Mouse (Mus musculus): ENCODE measurements around the gene Alpl. TPM values are rescaled to one million over a fixed set of nuclear protein-coding genes. Genes with fewer than 3 reads are reported as not detected.

Alpl gene
- polyA plus RNA-seq, 1 experiment = 20.7 TPM

DNA sequence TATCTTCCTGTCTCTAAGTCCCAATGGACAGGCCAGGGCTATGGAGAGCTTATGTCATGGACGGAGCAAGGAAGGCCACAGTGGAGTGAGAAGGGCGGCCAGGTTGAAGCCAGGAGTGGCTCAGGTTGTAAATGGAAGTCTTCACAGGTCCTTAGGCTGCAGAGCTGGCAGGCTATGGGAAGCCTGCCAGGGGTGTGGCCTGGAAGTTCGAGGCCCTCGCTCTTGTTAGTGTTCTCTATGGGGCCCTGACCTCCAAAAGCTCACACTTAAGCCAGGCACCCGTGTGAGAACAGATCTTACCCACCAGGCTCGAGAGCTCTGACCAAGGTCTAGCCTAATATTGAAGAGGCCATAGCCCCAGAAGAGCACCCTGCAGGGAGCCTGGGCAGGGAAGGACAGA lies 9.7 kb downstream of the Alpl start:
- Histone ChIP-seq H3K27ac (replicated peaks; ENCODE audit: low read depth, low read length) (no peak overlapping the region), H3K4me3 (ENCODE audit: insufficient read depth, low read depth, low read length) (no peak overlapping the region), H3K4me1 (ENCODE audit: control insufficient read depth, insufficient read depth, insufficient read length, low read length) (peaks cover 18% of the 10 kb centered on the region)

DNA sequence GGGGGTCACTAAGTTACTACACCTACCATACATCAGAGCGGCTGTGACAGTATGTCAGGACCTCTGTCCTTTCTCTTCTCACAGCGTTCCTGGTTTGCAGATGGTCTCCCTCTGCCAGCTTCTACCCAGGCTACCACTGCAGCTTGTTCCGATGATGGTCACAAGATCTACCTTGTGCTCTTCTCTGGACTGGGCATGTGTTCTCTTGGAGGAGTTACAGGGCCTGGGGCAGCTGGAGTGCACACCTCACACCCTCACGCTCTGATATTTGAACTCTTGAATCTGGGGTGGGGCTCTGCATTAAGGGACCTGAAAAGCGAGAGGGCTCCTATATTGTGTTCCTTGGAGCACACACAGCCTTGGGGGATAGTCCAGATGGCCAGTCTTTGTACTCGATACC lies 10.9 kb downstream of the Alpl start:
- no peak overlapping the region for H3K27ac ChIP-seq (replicated peaks; ENCODE audit: low read depth, low read length)
- no peak overlapping the region for H3K4me3 ChIP-seq (ENCODE audit: insufficient read depth, low read depth, low read length)
- H3K4me1 ChIP-seq (ENCODE audit: control insufficient read depth, insufficient read depth, insufficient read length, low read length) = peaks cover 18% of the 10 kb centered on the region

DNA sequence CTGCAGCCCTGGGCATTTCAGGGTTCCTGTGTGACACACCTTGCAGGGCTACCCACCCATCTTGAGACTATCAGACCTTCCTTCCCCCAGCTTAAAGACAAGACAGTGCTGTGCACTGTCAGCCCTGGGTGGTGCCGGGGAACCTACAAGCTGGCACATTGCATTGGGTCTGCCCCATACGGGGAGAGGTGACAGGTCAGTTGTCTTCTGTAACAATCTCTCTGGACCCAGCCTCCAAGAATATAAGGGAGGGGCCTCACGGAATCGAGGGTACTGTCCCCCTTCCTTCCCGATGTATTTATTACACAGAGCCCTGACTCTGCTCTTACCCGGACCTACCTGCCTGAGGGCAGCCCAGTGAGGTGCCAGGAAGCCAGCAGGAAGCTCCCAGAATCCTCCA lies 11.4 kb downstream of the Alpl start:
- no peak overlapping the region for H3K27ac ChIP-seq (replicated peaks; ENCODE audit: low read depth, low read length)
- H3K4me1 ChIP-seq (ENCODE audit: control insufficient read depth, insufficient read depth, insufficient read length, low read length) = peaks cover 18% of the 10 kb centered on the region
- no peak overlapping the region for H3K4me3 ChIP-seq (ENCODE audit: insufficient read depth, low read depth, low read length)

DNA sequence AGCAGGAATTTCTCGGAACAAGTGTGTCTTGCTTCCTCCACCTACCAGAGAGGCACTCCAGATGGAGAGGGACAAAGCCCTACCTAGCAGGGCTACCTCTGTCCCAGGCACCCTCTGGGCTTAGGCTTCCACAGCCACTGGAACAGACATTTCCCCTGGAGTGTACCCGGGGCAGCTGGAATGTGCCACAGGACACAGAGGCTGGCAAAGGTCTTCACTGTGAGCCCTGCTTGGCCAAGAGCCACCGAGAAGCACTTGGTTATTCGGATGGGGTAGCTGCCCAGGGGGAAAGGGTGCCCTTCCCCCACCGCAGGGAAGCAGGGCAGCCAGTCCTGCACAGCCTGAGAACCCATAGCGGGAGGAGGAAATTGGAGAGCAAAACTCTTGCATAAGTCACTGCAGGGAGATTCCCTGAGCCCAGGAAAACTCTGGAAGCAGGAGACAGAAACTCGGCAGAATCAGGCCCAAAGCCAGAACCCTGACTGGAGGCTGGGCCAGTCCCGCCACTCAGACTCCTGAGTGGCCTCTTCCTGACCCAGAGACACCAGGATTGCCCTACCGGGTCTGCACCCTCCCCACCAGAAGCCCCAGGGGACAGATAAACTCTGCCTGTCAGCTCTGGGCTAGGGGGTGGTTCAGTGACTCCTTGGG lies 12.5 kb downstream of the Alpl start:
- no peak overlapping the region for H3K4me3 ChIP-seq (ENCODE audit: insufficient read depth, low read depth, low read length)
- peaks cover 17% of the 10 kb centered on the region for H3K4me1 ChIP-seq (ENCODE audit: control insufficient read depth, insufficient read depth, insufficient read length, low read length)
- no peak overlapping the region for H3K27ac ChIP-seq (replicated peaks; ENCODE audit: low read depth, low read length)

DNA sequence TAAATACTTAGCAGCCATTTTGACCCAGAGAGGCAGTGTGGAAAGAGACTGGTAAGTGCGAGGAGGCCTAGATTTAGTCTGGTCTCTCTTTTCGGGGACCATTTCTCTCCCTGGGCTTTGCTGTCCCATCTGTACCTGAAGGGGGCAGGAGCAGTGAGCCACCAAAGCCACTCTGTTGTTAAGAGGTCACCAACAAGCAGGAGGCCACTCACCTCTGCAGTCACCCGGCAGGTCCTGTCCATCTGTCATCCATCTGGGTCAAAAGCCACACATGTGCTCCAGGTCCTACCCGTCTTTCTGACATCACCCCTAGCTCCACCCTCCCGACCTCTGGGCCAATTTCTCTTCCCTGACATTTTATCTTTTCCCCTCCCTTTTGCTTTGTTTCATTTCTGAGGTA lies 14.2 kb downstream of the Alpl start:
- Histone ChIP-seq H3K4me1 (ENCODE audit: control insufficient read depth, insufficient read depth, insufficient read length, low read length) (peaks cover 10% of the 10 kb centered on the region), H3K4me3 (ENCODE audit: insufficient read depth, low read depth, low read length) (no peak overlapping the region), H3K27ac (replicated peaks; ENCODE audit: low read depth, low read length) (no peak overlapping the region)

DNA sequence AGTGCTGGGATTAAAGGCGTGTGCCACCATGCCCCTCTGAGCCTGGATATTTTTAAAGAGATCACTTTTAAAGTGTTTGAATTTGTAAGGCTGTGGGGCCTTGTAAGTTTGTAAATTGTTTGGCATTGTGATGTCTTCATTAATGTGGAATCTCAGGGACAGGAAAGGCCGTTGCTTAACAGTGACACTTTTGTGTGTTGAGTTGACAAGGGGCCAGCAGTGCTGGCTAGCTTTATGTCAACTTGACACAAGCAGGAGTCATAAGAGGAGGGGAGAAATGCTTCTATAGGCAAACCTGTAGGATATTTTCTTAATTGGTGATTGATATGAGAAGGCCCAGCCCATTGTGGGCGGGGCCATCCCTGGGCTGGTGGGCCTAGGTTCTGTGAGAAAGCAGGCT lies 15.2 kb downstream of the Alpl start:
- Histone ChIP-seq H3K4me1 (ENCODE audit: control insufficient read depth, insufficient read depth, insufficient read length, low read length) (peaks cover 10% of the 10 kb centered on the region), H3K4me3 (ENCODE audit: insufficient read depth, low read depth, low read length) (no peak overlapping the region), H3K27ac (replicated peaks; ENCODE audit: low read depth, low read length) (no peak overlapping the region)

DNA sequence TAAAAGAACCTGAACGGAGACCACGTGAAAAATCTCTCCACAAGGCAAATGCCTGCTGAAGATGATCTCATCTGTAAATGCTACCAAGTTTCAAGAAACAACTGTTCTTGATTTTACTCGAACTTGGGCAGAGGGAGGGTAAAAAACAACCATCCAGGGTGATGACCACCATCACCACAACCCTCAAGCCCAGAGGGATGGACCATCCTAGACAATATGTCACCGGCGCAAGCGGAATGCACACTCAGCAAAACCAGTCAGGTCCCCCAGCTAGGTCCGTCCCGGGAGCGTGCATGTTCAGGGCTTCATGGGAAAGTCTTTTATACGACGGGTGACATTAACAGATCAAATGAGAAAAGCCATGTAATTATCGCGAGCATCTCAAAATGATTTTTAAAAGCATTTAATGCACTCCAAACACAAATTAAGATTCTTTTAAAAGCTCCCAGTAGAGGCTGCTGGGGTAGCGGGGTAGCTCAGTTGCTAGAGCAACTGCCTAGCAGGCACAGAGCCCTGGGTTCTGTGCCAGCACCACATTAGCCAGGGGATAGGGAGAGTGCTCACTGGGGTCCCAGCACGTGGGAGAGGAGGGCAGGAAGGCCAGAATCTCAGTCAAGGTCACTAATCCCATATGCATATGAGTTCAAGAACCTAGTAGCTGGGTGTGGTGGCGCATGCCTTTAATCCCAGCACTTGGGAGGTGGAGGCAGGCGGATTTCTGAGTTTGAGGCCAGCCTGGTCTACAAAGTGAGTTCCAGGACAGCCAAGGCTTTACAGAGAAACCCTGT lies 17.6 kb downstream of the Alpl start:
- Histone ChIP-seq H3K4me3 (ENCODE audit: insufficient read depth, low read depth, low read length) (no peak overlapping the region), H3K4me1 (ENCODE audit: control insufficient read depth, insufficient read depth, insufficient read length, low read length) (peaks cover 8% of the 10 kb centered on the region), H3K27ac (replicated peaks; ENCODE audit: low read depth, low read length) (no peak overlapping the region)

DNA sequence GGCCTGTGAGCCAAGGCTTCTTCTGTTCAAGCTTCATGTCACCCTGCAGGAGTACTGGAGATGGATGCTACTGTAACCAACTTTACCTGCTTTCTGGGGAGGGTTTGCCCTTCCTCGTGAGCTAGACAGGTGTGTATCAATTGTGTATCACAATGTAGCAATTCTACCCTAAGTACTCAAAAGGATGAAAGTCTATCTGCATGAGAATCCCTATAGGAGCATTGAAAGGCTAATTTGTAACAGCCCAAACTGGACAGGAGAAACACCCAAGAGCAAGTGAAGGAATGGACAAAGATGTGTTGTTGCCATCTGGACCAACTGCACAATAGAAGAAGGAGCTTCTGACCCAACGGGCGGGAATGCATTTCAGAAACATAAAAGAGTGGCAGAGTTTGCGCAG lies 18.3 kb downstream of the Alpl start:
- Histone ChIP-seq H3K4me3 (ENCODE audit: insufficient read depth, low read depth, low read length) (no peak overlapping the region), H3K27ac (replicated peaks; ENCODE audit: low read depth, low read length) (no peak overlapping the region), H3K4me1 (ENCODE audit: control insufficient read depth, insufficient read depth, insufficient read length, low read length) (peaks cover 6% of the 10 kb centered on the region; the same call in 1 of the 2 replicates)

DNA sequence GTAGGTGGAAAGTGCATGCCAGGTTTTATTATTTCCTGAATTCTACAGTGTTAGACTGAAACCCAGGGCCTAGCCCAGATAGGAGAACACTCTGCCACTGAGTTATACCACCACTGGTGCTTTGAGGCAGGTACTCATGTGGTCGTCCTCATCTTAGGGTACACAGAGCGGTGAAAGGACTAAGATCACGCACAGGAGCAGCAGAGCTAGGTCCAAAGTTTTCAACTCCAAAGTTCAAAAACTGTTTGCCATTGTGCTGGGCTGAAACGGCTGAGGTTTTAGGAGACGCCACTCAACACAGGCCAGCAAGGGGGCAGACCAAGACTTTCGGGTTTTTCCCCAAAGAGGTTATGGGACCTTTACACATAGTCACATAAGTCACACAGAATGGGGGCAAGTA lies 21.7 kb downstream of the Alpl start:
- H3K4me1 ChIP-seq (ENCODE audit: control insufficient read depth, insufficient read depth, insufficient read length, low read length) = no peaks in the 10 kb centered on the region; the same call in 1 of the 2 replicates
- no peak overlapping the region for H3K27ac ChIP-seq (replicated peaks; ENCODE audit: low read depth, low read length)
- H3K4me3 ChIP-seq (ENCODE audit: insufficient read depth, low read depth, low read length) = no peak overlapping the region

DNA sequence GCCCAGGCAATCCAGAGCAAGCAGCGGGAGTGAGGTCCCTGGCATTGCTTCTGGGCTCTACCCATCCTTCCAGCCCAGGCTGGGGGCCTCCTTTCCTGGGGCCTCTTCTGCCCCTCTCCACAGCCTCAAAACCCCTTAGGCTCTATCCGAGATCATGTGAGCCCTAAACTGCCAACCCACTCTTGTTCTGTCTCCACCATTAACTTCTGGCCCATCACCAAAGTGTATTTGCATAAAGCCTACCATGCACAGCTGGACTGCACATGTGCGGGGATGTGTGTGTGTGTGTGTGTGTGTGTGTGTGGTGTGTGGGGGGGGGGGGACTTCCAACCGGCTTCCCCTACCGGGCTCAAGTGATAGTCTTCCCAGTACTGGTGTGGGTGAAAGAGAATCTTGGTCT lies 22.2 kb downstream of the Alpl start:
- H3K27ac ChIP-seq (replicated peaks; ENCODE audit: low read depth, low read length) = no peak overlapping the region

DNA sequence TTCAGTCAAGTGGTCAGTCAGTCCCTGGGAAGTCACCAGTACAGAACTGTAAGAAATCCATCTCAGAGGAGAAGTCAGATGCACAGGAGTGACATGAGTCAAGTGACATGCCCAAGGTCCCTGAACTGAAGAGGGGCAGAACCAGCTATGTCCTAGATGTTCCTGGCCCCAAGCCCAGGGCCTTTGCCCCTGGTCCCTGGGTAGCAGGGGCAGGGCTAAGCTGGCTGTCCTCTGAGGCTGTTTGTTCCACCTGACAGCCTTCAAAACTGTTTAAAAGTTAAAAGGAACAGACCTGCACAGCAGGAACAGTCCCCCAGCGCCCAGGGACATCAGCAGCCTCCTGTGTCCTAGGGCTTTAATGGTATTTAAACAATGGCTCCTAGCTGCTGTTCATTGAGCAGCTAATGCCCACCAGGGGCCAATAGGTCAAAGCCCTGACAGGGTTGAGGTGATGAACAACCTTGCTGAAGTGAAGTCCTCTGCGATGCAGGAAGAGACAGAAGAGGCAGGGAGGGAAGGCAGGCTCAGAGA lies 22.8 kb downstream of the Alpl start:
- Histone ChIP-seq H3K4me3 (ENCODE audit: insufficient read depth, low read depth, low read length) (no peak overlapping the region), H3K27ac (replicated peaks; ENCODE audit: low read depth, low read length) (no peak overlapping the region), H3K4me1 (ENCODE audit: control insufficient read depth, insufficient read depth, insufficient read length, low read length) (peaks cover 4% of the 10 kb centered on the region; the same call in 1 of the 2 replicates)

More for the DNA sequence above, 22.2 kb downstream of the Alpl start:
- peaks cover under 1% of the 10 kb centered on the region; the same call in 1 of the 2 replicates for H3K4me1 ChIP-seq (ENCODE audit: control insufficient read depth, insufficient read depth, insufficient read length, low read length)
- no peak overlapping the region for H3K4me3 ChIP-seq (ENCODE audit: insufficient read depth, low read depth, low read length)

DNA sequence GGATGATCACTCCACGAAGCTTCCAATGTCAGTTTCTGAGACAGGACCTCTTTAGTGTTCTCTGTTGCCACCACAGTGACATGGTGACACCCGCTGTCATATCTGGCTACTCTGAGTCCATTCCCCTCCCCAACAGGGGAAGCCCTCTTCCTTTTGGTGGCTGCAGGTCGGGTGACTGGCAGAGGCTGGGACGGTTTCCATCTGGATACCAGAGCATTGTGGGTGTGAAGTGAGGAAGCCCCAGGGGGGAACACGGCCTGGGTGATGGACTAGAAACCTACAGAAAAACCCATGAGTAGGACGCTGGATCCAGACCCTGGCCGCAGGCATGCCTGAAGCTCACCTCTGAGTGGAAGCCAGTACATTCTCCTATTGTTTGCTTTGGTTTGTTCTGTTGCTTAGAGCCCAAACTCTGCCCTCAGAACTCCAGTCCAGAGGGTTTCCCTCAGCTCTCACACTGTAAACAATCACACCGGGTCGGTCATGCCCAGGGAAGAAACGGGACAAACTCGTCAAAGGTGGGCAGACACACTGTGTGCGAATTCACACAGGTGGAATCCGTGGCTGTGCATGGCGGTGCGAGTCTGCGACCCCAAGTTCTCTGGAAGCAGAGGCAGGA lies 23.6 kb downstream of the Alpl start:
- Histone ChIP-seq H3K27ac (replicated peaks; ENCODE audit: low read depth, low read length) (no peak overlapping the region), H3K4me1 (ENCODE audit: control insufficient read depth, insufficient read depth, insufficient read length, low read length) (peaks cover 4% of the 10 kb centered on the region; the same call in 1 of the 2 replicates), H3K4me3 (ENCODE audit: insufficient read depth, low read depth, low read length) (no peak overlapping the region)

DNA sequence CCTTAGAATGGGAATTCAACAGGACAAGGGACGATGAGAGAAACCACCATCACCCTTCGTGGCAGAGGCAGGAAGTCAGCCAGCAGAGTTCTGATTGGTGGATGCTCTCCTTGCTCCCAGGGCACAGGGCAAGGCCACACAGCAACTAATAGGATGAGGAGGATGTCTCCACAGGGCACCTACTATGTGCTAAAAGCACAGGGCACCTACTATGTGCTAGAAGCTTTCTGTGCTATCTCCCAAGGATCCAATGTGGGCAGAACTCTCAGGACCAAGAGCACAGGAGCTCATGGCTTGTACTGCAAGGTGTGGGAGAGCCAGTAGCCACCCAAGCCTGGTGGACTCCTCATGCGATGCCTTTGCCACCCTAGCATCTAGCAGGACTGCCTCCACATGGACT lies 24.4 kb downstream of the Alpl start:
- Histone ChIP-seq H3K27ac (replicated peaks; ENCODE audit: low read depth, low read length) (no peak overlapping the region), H3K4me3 (ENCODE audit: insufficient read depth, low read depth, low read length) (no peak overlapping the region), H3K4me1 (ENCODE audit: control insufficient read depth, insufficient read depth, insufficient read length, low read length) (peaks cover 4% of the 10 kb centered on the region; the same call in 1 of the 2 replicates)

DNA sequence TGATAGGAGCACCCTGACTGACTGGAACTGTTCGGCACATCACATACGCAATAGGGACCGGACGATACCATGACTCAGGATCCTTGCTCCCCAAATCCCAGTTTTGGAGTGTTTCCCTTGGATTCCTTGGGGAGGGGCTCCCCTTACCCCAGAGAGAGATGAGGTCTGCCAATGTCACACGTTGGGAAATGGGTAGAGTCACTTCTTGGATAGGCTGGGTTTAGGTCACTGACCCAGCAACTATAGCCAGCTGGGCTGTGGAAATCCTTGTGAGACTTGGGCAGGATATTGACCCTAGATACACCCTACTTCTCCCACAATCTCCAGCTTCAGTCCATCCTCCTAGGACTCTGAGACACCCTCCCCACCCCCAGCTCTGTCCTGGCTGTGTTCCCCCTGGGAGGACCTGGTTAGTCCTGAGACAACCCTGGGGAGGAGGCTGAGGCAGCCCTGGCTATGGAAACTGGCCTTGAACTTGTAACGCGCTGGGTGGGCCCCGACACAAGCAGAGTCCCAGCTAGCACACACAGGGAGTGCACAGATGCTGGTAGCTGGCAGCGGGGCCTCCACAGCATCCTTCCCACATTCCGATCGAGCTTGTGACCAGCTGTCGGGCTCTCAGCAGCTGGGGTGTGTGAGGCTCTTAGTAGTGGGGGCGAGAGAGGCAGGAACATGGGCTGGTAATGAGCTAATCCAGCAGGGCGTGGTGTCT lies 25.1 kb downstream of the Alpl start:
- Histone ChIP-seq H3K27ac (replicated peaks; ENCODE audit: low read depth, low read length) (no peak overlapping the region), H3K4me3 (ENCODE audit: insufficient read depth, low read depth, low read length) (no peak overlapping the region), H3K4me1 (ENCODE audit: control insufficient read depth, insufficient read depth, insufficient read length, low read length) (peaks cover 4% of the 10 kb centered on the region; the same call in 1 of the 2 replicates)

DNA sequence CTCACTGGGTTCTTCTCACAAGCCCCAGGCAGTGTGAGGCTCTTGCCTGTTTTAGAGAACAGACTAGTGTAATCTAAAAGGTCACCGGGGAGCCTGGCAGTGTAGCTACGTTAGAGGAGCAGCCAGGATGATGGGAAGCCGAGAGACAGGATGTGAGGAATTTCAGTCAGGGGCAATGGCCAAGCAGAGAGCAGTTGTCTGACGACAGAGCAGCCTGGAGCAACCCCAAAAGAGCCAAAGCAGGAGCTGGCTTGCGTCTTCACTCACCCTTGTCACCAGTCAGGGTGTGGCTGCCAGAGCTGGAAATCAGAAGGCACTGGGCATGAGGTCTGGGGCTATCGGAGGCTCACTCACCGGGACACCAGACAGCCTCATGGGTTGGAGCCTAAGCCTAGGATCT lies 26.5 kb downstream of the Alpl start:
- no peak overlapping the region; the same call in 1 of the 2 replicates for H3K27ac ChIP-seq (replicated peaks; ENCODE audit: low read depth, low read length)
- no peak overlapping the region for H3K4me3 ChIP-seq (ENCODE audit: insufficient read depth, low read depth, low read length)
- H3K4me1 ChIP-seq (ENCODE audit: control insufficient read depth, insufficient read depth, insufficient read length, low read length) = peaks cover 4% of the 10 kb centered on the region; the same call in 1 of the 2 replicates

Measured in brown adipose tissue, adult 24 weeks (tissue).